Mouse (Mus musculus): ENCODE data around the gene Msi1. TPM values are rescaled to one million over a fixed set of nuclear protein-coding genes. Genes with fewer than 3 reads are reported as not detected.

Msi1 gene
- not detected for polyA plus RNA-seq (2017; shearing (Covaris generic))

GRCm38 (mm10) chr5:115429359-115430186, at the start of gene Msi1:
Gene Msi1 (plus strand): TSS chr5:115429599.

GRCm38 (mm10) chr5:115465642-115466420, 36.4 kb downstream of the Msi1 start, which contains the start of gene Pla2g1b:
Gene Pla2g1b (plus strand): TSS chr5:115466262.

DNA sequence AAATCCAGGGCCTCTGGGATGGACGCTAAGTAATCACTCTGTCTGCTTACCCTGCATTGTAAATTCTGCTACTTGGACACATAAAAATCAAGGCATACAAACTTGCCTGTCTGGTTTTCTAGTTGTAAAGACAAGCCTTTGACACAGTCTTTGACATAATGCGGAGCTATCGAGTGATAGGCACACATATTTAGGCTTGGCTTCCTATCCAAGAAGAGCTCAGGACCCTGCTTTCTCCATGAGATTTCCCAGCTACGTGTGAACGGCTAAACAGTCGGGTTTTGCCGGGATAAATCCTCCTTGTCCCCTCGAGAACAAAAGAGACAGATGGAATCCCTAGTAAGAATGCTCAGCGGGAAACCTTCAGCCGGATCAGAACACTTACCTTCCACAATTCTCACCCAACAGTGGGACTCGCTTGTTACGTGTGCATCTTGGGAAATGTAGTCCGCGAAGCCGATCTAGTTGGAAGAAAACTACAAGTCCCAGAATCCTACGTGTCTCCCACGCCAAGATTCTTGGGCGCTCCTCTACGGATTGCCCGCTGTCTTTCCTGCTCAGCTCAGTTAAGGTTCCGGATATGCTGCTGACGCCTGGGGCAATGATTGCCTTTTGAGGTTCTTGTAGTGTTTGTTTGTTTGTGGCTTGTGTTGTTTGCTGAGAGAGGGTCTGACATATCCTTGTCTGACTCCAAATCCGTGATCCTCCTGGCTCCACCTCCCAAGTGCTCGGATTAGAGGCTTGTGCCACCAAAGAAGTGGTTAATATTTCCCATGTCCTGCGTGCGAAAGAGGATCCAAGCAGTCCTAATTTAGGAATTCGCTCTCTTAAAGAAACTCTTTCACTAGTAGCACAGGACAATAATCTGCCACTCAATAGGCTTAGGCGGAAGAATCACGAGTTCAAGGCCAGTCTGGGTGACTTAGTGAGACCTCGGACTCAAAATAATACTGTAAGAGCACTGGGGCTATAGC, 54.8 kb downstream of the Msi1 start, which contains the start of gene Sirt4:
Gene Sirt4, minus strand, starts transcription at position 779 of the 974 bp plus-strand sequence.

Other genes with a start within 250 kb of the Msi1 start
- gene Cabp1, start 235.2 kb upstream of the Msi1 start, polyA plus RNA-seq (2017; shearing (Covaris generic)) = not detected
- 114 TPM for gene Pop5, start 193.8 kb upstream of the Msi1 start, polyA plus RNA-seq (2017; shearing (Covaris generic))
- gene Rnf10, start 156.7 kb upstream of the Msi1 start, polyA plus RNA-seq (2017; shearing (Covaris generic)) = 24.5 TPM
- 43.9 TPM for gene Coq5, start 149.9 kb upstream of the Msi1 start, polyA plus RNA-seq (2017; shearing (Covaris generic))
- gene Dynll1, start 128.6 kb upstream of the Msi1 start, polyA plus RNA-seq (2017; shearing (Covaris generic)) = 707 TPM
- gene Srsf9, start 102.4 kb upstream of the Msi1 start, polyA plus RNA-seq (2017; shearing (Covaris generic)) = 13.3 TPM
- 19.3 TPM for gene Gatc, start 88.4 kb upstream of the Msi1 start, polyA plus RNA-seq (2017; shearing (Covaris generic))
- 58.1 TPM for gene Triap1, start 88.4 kb upstream of the Msi1 start, polyA plus RNA-seq (2017; shearing (Covaris generic))
- gene Cox6a1, start 80.6 kb upstream of the Msi1 start, polyA plus RNA-seq (2017; shearing (Covaris generic)) = 558 TPM
- not detected for gene Pla2g1b, start 36.7 kb downstream of the Msi1 start, polyA plus RNA-seq (2017; shearing (Covaris generic))
- gene Sirt4, start 55.1 kb downstream of the Msi1 start, polyA plus RNA-seq (2017; shearing (Covaris generic)) = 21.8 TPM
- gene Pxn, start 77.1 kb downstream of the Msi1 start, polyA plus RNA-seq (2017; shearing (Covaris generic)) = 61.9 TPM
- gene Rplp0, start 129.9 kb downstream of the Msi1 start, polyA plus RNA-seq (2017; shearing (Covaris generic)) = 2,224 TPM
- 56.7 TPM for gene Gcn1l1, start 135.7 kb downstream of the Msi1 start, polyA plus RNA-seq (2017; shearing (Covaris generic))
- gene Rab35, start 202.3 kb downstream of the Msi1 start, polyA plus RNA-seq (2017; shearing (Covaris generic)) = 5.3 TPM